Mouse (Mus musculus): ENCODE measurements around the gene Prop1.

The Prop1 gene

DNA sequence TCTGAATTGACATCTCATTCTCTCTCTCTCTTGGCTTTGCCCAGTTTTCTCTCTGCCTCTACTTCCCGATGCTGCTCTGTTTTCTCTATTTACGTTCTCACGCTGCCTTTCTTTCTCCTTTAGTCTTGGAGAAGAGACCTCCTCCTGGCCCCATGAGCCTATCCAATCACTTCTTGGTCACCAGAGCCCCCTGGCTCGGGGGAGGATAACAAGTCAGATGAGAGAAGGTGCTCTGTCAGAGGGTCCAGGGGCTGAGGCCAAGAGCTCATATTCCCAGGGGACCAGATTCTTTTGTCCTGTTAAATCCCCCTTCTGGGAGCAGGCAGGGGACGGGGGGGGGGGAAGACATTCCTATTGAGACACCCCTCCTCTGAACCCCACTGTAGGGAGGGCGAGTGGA, at the start of gene Prop1:
TSS of gene Prop1 (minus strand) at position 101 of the 400 bp plus-strand sequence.
- no peak for DNase-seq (ENCODE audit: low spot score)

DNA sequence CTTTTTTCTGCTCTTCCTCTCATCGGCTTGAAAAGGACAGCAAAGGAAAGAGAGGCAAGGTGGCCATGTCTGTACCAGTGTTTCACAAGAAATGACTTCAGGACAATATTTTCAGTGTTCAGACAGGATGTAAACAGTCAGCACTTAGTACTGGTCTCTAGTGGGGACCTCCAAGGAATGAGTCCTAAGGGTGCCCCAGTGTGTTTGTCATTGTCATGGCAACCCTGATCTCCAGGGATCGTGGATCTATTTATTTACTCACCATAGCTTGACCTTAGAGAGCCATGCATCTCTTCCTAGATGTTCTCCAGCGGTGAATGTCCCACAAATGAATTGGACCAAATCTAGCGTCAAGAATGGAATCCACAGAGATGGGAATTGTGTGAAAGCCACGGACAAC, 49.7 kb upstream of the Prop1 start, which contains the start of gene Olfr51:
TSS of gene Olfr51 (plus strand) at position 301 of the 400 bp plus-strand sequence.
- DNase-seq (ENCODE audit: low spot score), result no peak

DNA sequence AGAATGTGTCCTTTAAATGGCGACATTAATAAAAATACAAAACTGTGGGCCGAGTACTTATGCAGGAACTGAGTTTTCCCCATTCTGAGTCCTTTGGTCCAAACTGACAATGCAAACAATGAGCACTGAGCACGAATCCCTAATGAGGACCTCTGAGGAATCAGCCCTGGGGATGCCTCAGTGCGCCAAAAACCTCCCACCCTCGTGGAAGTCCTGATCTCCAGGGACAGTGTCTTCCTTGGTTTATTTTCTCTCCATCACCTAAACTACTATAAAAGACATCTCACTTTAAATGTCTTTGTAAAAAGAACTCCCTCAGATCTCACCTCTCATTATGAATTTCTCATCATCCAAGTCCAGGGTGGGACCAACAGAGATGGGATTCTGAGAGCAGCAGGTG, 28.1 kb upstream of the Prop1 start, which contains the start of gene Olfr1377:
TSS of gene Olfr1377 (plus strand) at position 301 of the 400 bp plus-strand sequence.
- no peak for DNase-seq (ENCODE audit: low spot score)

DNA sequence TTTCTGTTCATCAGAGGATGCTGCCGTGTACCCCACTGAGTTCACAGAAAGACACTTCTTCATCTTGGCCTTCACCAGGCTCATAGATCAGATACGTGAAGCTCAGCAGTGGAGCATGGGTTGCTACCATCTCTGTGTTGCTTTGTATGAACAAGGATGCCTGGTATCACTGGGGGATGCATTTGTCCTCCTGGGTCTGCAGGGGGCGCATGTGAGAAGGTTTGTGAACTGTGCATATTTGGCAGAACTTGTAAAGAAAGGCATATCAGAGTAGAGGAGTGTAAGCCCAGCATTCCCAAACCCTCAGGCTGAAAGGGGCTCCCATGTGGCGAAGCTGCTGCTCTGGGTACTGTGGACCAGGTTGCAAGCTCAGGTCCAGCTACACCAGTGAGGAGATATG, 23.7 kb upstream of the Prop1 start:
- DNase-seq (ENCODE audit: low spot score), result no peak

DNA sequence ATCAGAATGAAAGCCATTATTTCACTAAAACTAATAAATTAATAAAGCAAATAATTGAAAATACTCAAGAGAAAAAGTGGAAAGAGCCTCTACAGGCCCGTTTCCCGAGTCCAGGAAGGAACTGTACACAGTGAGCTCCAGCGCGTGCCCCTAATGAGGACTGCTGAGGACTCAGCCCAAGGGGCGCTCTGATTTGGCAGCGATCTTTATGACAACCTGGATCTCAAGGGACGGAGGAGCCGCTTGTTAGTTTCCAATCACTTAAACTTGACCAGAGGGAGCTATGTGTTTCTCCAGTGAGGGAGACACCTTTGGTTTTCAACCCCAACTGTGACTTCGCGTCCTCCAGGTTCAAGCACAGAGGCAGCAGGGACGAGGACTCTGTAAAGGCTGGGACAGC, 12.7 kb upstream of the Prop1 start, which contains the start of gene Olfr1378:
TSS of gene Olfr1378 (plus strand) at position 301 of the 400 bp plus-strand sequence.
- DNase-seq (ENCODE audit: low spot score), result no peak

DNA sequence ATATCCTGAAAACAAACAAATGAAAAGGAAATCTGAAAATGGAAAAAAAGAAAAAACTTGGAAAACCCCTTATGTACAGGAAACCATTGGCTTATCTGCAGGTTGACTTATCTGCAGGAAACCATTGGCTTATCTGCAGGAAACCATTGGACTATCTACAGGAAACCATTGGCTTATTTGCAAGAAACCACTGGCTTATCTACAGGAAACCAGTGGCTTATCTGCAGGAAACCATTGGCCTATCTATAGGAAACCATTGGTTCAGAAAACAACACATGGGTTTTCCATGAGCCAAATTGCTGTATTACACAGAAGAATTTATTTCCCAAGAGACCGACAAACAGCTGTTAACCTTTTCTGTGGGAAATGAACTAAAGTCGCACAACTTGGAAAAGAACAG, 11.3 kb upstream of the Prop1 start:
- DNase-seq (ENCODE audit: low spot score), result no peak

DNA sequence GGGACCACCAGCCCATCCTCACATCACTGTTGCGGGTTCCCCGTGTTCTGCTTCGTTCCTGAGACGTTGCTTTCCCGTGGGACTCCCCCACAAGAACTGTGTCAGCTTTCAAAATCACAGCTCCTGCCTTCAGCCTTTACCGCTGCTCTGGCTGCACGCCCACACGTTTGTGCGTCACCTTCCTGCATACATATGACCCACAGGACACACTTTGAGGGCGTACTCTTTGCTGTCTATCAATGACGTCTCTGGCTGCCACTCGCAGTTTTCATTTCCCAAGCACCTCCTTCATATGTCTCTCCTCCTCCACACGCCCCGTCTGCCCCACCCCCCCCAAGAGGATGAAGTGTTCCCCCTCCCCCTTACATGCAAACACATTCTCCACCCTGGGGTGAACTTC, 1.3 kb downstream of the Prop1 start:
- no peak for DNase-seq (ENCODE audit: low spot score)

DNA sequence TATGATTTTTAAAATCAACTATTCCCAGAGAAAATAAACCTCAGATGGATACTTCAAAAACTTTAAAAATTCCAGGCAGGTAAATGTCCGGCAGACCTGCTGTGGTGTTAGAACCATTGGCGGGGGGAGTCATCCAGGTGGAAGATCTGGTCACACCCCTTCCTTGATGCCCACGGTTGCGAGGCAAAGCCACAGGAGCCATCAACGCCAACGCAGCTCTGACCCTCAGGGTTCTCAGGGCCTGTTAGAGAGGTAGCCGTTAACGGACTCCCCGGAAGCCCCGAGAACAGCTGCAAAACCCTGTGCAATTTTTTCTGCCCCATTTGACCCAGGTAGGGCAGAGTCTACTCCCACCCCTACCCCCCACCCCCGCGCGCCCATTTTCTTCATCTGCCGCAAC, 10.1 kb downstream of the Prop1 start, which contains the start of gene 4933414I15Rik:
TSS of gene 4933414I15Rik (minus strand) at position 260 of the 400 bp plus-strand sequence.
- no peak for DNase-seq (ENCODE audit: low spot score)

DNA sequence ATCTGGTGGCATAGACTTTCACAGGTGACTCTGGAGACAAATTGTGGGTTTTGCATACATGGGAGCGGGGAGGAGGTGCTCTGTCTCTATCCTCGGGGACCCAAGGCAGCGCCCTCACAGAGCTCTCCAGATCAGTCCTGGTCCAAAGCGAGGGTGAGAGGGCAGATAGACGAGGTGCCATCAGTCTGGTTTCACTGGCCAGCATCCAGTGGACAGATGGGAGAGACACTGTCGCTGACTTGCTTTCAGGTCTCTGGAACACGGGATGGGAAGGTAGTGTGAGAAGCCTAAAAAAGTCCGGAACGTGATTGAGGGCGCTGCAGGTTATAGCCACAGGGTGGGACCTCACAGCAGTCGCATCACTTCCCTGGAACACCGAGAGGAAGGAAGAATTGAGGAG, 11.2 kb downstream of the Prop1 start:
- DNase-seq (ENCODE audit: low spot score), result no peak

DNA sequence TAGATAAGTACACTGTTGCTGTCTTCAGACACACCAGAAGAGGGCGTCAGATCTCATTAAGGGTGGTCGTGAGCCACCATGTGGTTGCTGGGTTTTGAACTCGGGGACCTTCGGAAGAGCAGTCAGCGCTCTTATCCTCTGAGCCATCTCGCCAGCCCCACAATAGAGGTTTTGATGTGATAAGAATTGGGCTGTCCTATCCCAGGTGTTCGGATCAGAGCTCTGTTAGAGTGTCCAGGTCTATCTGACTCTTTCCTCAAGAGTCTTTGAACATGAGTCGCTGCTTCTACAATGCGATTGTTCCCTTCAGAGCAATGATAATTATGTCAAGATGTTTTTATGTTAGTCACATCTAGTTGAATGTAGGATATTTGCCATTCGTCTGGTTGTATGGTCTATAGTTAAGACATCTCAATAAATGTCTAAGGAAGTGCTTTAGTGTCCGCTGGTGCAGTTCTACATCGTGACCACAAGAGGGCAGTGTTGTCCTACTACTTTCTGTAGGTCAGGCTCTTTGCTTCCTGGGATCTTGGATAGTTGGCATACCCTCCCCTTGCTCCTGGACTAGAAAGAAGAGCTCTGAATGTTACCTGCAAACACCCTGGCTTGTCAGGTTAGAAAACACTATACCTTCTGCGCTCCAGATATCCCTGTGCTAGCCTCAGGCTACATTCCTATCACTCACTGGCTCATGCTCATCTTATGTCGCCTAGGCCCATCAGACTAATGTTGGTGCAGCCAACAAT, 13.8 kb downstream of the Prop1 start:
- no peak for DNase-seq (ENCODE audit: low spot score)

DNA sequence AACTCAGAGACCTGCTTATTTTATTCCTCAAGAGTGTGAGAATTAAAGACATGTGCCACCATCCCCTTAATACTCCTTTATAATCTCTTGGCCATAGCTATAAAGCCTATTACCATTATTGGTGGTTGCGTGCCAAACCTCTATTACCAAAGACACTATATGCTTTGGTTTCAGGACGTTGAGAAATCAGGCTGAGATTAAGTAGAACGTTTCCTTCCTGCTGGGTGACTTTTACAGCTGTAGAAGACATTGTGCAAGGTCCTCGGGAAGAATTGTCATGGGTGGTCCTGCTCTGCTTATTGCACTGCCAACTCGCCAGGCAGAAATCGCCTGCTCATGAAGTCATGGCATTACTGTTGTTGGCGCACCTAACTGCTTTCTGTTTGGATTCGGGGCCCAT, 15.1 kb downstream of the Prop1 start:
- DNase-seq (ENCODE audit: low spot score), result no peak

DNA sequence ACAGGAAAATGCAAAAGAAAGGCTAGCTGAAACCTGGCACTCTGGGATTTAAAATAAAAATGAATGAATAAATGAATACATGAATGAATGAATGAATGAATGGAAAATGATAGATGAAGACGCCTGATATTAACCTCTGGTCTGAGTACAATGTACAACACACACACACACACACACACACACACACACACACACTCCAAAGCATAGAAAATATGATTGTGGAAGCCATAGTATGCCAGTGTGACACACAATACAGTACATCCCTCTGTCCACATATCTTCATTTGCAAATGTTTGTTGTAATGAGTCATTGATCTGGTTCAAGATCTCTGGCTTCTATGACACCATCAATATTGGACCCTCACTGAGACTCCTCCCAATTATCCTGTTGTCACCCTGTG, 21.5 kb downstream of the Prop1 start:
- DNase-seq (ENCODE audit: low spot score), result no peak

DNA sequence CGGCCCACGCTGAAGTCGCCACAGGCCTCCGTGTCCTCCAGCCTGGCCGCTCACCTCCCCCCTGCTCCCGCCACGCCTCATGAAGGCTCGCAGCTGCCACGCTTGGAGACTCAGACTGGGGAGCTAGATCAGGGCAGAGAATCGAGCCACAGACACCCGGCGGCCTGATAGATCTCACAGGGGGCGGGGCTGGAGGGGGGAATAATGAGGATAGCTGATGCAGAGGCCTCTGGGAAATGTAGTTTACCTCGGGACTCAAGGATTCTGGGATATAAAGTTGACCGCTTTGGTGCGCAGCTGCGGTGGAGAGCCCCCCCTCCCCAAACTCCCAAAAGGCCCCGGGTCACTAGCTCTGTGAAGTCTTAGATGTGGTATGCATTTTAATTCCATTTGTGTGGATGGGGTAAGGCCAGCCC, 22.1 kb downstream of the Prop1 start, which contains the start of gene Zfp354b:
TSS of gene Zfp354b (minus strand) at position 183 of the 416 bp plus-strand sequence.
- DNase-seq (ENCODE audit: low spot score), result peak; percentile 83

DNA sequence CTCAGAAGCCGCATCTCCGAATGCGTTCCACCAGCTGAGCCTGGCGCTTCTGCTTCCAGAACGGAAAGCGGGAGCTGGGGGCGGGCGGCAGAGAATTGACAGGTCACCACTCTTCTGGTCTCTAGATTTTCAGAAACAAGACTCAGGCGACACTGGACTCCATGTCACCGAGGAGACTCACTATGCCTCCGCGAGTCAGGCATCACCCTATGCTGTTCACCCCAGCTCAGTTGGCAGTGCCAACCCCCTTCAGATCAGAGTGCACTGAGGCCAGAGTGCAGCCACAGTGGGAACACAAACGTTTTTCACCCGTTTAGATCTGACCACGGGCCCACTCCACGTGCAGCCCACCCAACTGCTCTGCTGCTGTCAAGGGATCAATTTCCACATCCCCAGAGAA, 22.5 kb downstream of the Prop1 start:
- DNase-seq (ENCODE audit: low spot score), result no peak

DNA sequence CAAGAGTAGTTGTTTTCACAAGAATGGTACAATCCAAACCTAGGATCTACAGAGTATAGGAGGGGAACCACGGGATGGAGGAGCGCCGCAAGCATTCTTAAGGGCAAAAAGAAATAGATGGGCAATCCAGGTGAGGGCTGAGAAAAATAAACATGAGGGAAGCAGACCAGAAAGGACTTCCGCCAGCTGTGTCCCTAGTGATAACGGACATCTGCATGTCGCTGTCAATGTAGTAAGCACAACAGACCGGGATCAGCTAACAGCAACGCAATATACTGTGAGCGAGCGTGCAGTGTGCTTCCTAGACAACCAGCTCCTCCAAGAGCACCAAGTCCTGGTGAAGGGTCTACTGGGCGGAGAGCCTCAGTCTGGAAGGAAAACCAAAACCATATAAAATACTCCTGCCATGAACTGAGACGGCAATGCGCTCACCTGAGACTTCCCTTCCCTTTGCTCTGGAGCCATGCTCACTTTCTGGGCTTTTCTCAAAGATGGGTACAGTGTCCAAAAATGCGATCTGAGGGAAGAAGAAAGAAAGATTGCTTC, 23.0 kb downstream of the Prop1 start:
- DNase-seq (ENCODE audit: low spot score), result no peak

DNA sequence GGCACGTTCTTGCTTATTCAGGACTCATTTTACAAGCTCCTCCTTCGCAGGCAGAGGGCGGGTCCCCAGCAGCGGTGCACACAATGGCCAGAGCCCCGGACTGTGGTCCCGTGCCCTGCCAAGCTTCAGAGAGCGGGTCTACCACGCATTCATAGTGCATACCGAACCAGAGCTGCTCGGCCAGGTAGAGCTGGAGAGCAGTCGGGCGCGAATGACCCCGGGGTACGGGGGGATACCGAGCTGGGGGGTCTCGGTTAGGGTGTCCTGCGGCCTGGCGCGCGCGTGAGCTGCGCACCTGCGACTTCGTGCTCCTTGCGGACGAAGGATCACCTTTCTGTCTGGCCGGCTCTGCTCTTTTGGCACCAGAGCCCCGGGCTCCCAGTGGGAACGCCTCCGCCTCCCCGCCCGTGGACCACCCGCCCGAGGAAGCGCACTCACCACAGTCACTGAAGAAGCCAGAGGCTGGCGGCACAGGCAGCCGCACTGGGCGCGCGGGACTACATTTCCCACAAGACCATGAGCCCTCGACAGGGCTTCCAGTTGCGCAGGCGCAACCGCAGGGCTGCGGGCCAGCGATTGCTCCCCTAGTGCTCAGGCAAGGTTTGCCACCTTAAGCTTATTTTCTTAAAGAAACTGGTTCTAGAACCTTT, 37.8 kb downstream of the Prop1 start, which contains the start of gene Zfp2:
TSS of gene Zfp2 (minus strand) at position 495 of the 650 bp plus-strand sequence.
- DNase-seq (ENCODE audit: low spot score), result peak; percentile 84

DNA sequence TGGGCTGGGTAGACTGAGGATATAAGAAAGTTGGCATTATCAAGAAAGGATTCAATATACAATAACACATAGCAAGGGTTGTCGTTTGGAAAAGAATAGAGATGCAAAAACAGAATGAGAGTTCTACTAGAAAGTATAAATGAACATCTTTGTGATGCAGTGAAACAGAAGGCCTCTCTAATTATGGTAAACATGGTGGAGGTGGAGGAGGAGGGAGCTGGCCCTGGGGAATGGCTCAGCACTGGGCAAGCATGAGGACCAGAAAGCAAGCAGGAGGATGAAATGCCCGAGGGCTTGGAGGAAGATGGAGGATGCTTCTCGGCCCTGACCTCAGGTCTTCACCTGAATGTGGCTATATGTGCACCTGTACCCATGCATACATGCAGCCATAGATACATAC, 39.1 kb downstream of the Prop1 start:
- DNase-seq (ENCODE audit: low spot score), result no peak

DNA sequence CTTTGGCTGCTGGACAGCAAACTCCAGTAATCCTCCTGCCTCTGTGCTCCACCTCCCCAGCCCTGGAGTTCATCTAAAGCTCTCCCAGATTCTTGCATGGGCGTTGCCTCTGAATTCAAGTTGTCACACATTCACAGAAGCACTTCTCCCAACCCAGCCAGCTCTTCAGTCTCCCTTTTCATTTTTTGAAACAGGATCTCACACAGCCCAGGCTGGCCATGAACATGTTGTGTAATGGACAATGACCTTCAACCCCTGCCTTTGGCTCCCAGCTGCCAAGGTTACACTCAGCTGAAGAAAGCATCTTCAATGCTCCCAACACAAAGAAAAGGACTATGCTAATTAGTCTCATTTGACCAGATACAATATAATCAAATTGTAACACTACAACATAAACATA, 40.3 kb downstream of the Prop1 start:
- no peak for DNase-seq (ENCODE audit: low spot score)

DNA sequence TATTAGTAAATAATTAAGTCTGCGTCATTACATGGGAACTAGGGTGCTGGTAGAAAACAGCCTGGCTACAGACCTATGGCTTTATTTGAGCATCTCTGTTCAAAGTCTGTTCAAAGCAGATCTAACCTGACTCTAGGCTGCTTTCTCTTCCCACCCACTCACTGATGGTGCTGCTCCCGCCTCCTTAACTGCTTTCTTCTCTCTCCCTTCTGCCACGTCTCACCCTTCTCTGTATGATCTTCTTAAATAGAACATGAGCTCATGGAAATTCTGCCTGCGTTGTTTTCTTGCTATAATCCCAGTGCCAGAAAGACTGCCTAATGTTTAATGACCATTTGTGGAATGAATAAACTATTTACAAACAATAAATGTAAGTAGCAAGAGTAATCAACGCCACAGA, 45.4 kb downstream of the Prop1 start:
- no peak for DNase-seq (ENCODE audit: low spot score)
